Mouse (Mus musculus) megakaryocyte progenitor cell, adult 5-6 weeks (primary cell): ENCODE data around the gene Cep41. TPM values are rescaled to one million over a fixed set of nuclear protein-coding genes. Genes with fewer than 3 reads are reported as not detected.
A peak's percentile ranks its signal among the peaks of the same experiment; 100 is the strongest.

ENCODE experiments used
- ATAC-seq: replicated peaks from 2 replicates; pipeline ENCODE4 v1.8.0; 2016; ENCODE audit warnings: mild to moderate bottlenecking, moderate TSS enrichment, inconsistent platforms; ENCODE audit not compliant: poor library complexity
- total RNA-seq, 2 experiments: library from RNA; stranded (forward) in 1 of 2; stranded (reverse) in 1 of 2; fragments of 157-497, 149-512 nt in 1 of 2; fragments of 200-1000 nt in 1 of 2; gene quantifications; 2 replicates each; pipeline versions ENCODE4 v1.2.3 to v1.2.4; 2015 to 2017

Gene Cep41
- total RNA-seq, 2 experiments from 2014 or later: 5.2 to 10.2 TPM

GRCm38 (mm10) chr6:30712484-30712883 lies 18.9 kb upstream of the Cep41 start:
- no peak for ATAC-seq

GRCm38 (mm10) chr6:30711365-30711763 lies 17.8 kb upstream of the Cep41 start:
- no peak for ATAC-seq

GRCm38 (mm10) chr6:30710371-30711364 lies 17.1 kb upstream of the Cep41 start:
- ATAC-seq: no peak

- no peak for ATAC-seq
Measured at GRCm38 (mm10) chr6:30709115-30709514, 15.6 kb upstream of the Cep41 start.

GRCm38 (mm10) chr6:30703977-30704602 lies 10.5 kb upstream of the Cep41 start:
- no peak for ATAC-seq

- no peak for ATAC-seq
Measured at GRCm38 (mm10) chr6:30703476-30703875, 9.9 kb upstream of the Cep41 start.

GRCm38 (mm10) chr6:30702881-30703280 lies 9.3 kb upstream of the Cep41 start:
- ATAC-seq: no peak

GRCm38 (mm10) chr6:30700182-30700581 lies 6.6 kb upstream of the Cep41 start:
- ATAC-seq: peak; percentile 17

GRCm38 (mm10) chr6:30698036-30698435 lies 4.5 kb upstream of the Cep41 start:
- ATAC-seq: no peak

GRCm38 (mm10) chr6:30697464-30697863 lies 3.9 kb upstream of the Cep41 start:
- ATAC-seq: no peak

GRCm38 (mm10) chr6:30695124-30695523 lies 1.6 kb upstream of the Cep41 start:
- no peak for ATAC-seq

- no peak for ATAC-seq
Measured at GRCm38 (mm10) chr6:30694209-30694608, 660 bp upstream of the Cep41 start.

- no peak for ATAC-seq
Measured at GRCm38 (mm10) chr6:30692826-30693225, 723 bp downstream of the Cep41 start.

GRCm38 (mm10) chr6:30687198-30687597 lies 6.4 kb downstream of the Cep41 start:
- no peak for ATAC-seq

GRCm38 (mm10) chr6:30684570-30684969 lies 9.0 kb downstream of the Cep41 start:
- no peak for ATAC-seq

- peak; percentile 52 for ATAC-seq
Measured at GRCm38 (mm10) chr6:30681935-30682900, 11.3 kb downstream of the Cep41 start.

- ATAC-seq: no peak
Measured at GRCm38 (mm10) chr6:30680442-30680841, 13.1 kb downstream of the Cep41 start.

- no peak for ATAC-seq
Measured at GRCm38 (mm10) chr6:30679567-30679966, 14.0 kb downstream of the Cep41 start.

- no peak for ATAC-seq
Measured at GRCm38 (mm10) chr6:30678482-30678881, 15.1 kb downstream of the Cep41 start.

- ATAC-seq: no peak
Measured at GRCm38 (mm10) chr6:30677591-30677990, 16.0 kb downstream of the Cep41 start.

- ATAC-seq: peak; percentile 78
Measured at GRCm38 (mm10) chr6:30676506-30676905, 17.0 kb downstream of the Cep41 start.
